In the genomic region with DNA sequence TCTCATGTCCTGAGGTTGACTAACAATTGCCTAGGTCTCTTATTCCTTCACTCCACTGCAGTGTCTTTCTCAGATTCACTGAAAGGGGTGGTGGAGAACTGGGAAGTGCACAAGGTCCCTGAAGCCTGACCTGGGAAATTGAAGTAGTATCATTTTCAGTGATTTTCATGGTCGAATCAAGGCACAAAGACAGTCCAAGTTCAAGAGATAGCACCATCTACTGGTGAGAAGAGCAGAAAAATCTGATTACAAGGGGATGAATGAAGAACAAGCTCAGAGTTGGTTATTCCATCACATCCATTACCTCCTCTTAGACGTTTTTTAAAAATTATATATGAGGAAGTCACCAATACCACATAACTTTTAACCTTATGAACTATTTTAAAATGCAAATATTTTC, we compare ENCODE assay signal across 9 mouse cellular contexts.
DNase-seq lines count a peak whose midpoint lies in the region; ATAC-seq and TF ChIP-seq lines count a peak whose summit lies in the region.
"Had no signal": no experiment of that assay in that cellular context is flagged by ENCODE, and none has a peak within 500 bp of the region (broad histone marks: within the 10 kb centered on the region; RNA-seq: fewer than 3 reads in every experiment).

No protein-coding gene starts in this region.

- H3K4me3 ChIP-seq in liver, embryonic 14.5 days (ENCODE audit: insufficient read depth in 1 of 2, low read depth in 2 of 2, low read length in 2 of 2), result no peak overlapping the region

- intact Hi-C loops in gastrocnemius, postnatal 14 days (cut with DNase I; ENCODE audit: low total_unique reads), result loop anchor here (10.0 kb wide), 1 partner anchor 127 kb away; a partner anchor contains a TSS

- peak; percentile 9 for DNase-seq in gastrocnemius, adult 18-20 months (ENCODE audit: low spot score)
- DNase-seq in gastrocnemius, postnatal 14 days, result no peak
- no peak for DNase-seq in liver, embryonic 14.5 days (ENCODE audit: low read depth in 3 of 3, low spot score in 3 of 3)
- DNase-seq in liver, result no peak
- DNase-seq in R1 (ENCODE audit: low read depth, low spot score), result peak; percentile 18
- no peak for DNase-seq in ovary, postnatal 14 days (ENCODE audit: low spot score)
- no peak for DNase-seq in spleen, postnatal 4 days (ENCODE audit: low spot score in 2 of 2)

- no peaks in the 10 kb centered on the region for H3K9me3 ChIP-seq in liver, embryonic 14.5 days (ENCODE audit: control insufficient read depth, low read length)

- no peak for ATAC-seq in liver, embryonic 14.5 days (ENCODE audit: insufficient read depth)
- peak; percentile 59; the same call in 1 of the 2 replicates for ATAC-seq in megakaryocyte-erythroid progenitor cell, adult 5-6 weeks (replicated peaks; ENCODE audit: low FRiP score, low TSS enrichment, poor library complexity, severe bottlenecking)
- ATAC-seq: midbrain, embryonic 16.5 days had no signal

- WGBS in liver, embryonic 14.5 days (ENCODE audit: insufficient replicate concordance), result 9% methylated on average over 2 of the region's 2 CpGs

- no peaks in the 10 kb centered on the region for H3K4me1 ChIP-seq in liver, embryonic 14.5 days (replicated peaks; ENCODE audit: control insufficient read depth in 2 of 2, insufficient read depth in 2 of 2, low read length in 1 of 2)

- H3K36me3 ChIP-seq in liver, embryonic 14.5 days (replicated peaks; ENCODE audit: control insufficient read depth, insufficient read depth, low read depth), result no peaks in the 10 kb centered on the region

- peak; percentile 31; the same call in 1 of the 2 replicates for TF ChIP-seq CTCF in liver, embryonic 14.5 days (IDR thresholded peaks at IDR 0.05; ENCODE audit: low read depth)

- no peak for TF ChIP-seq EP300 in liver, embryonic 14.5 days (IDR thresholded peaks at IDR 0.05; ENCODE audit: low read depth)

- no peaks in the 10 kb centered on the region for H3K27me3 ChIP-seq in liver, embryonic 14.5 days (ENCODE audit: control insufficient read depth, insufficient read depth, low read length)

- H3K4me2 ChIP-seq in liver, embryonic 14.5 days (ENCODE audit: low read depth), result no peak overlapping the region

- H3K27ac ChIP-seq in liver, embryonic 14.5 days, result no peak overlapping the region

- no peak overlapping the region for H3K9ac ChIP-seq in liver, embryonic 14.5 days (replicated peaks)

Comparison
In these comparisons a context has a peak if more than half of its experiments do, and no peak if none do; other contexts are left out.
1. DNase-seq: peak in gastrocnemius, adult 18-20 months (single experiment) and R1 (single experiment); none in gastrocnemius, postnatal 14 days (single experiment), liver, embryonic 14.5 days (0 of 3), liver (single experiment), ovary, postnatal 14 days (single experiment) and spleen, postnatal 4 days (0 of 2).